Mouse (Mus musculus) G1E-ER4 (cell line): ENCODE measurements around the gene Agap2. TPM values are rescaled to one million over a fixed set of nuclear protein-coding genes. Genes with fewer than 3 reads are reported as not detected.

Experiments
- GATA1 ChIP-seq: IDR thresholded peaks from one replicate; pipeline ENCODE4 v1.8.0; 2012; ENCODE audit warnings: low read length, inconsistent platforms
- polyA plus RNA-seq: library from polyadenylated mRNA; stranded (reverse); fragments of >175 nt; gene quantifications from 2 replicates; pipeline ENCODE4 v1.2.3, GENCODE M21; 2012

Agap2 gene
- polyA plus RNA-seq, 1 experiment = 0.14 TPM

DNA sequence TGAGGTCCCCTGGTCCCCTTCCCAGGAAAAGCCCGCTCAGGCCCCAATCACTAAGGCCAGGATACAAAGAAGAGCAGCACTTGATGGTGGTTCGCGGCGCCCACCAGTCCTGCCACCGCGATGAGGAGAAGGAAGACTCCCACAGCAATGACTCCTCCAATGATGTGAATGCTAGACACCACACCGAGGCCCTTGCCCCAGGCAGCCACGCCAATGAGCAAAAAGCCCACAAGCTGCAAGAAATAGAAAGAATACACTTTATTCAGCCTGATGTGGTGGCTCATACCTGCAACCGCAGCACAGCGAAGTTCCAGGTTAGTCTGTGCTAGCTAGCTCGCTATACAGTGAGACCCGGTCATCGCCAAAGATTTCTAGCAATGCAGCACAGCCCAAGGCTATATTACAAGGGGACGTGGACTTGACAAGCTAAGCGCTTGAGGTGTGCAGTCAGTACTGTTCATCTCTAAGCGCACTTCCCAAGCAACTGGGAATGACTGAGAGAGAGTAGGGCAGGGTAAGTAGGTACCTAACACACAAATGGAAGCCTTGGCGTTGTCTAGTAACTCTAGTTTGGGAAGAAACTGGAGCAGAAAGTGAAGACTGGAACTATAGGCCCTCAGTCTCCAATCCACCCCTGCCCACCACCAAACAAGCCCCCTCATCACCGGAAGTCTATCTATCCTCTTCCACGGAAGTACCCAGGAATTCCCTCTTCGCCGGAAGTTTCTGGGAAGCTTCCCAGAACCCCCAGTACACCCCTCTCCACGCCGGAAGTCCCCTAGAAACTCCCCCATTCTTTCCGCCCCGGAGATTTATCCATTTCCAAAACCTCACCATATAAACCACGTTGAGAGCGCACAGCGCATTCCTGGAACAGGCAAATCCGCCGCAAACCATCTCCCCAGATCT is 5.5 kb upstream of the Agap2 start:
- TF ChIP-seq GATA1 = no peak

DNA sequence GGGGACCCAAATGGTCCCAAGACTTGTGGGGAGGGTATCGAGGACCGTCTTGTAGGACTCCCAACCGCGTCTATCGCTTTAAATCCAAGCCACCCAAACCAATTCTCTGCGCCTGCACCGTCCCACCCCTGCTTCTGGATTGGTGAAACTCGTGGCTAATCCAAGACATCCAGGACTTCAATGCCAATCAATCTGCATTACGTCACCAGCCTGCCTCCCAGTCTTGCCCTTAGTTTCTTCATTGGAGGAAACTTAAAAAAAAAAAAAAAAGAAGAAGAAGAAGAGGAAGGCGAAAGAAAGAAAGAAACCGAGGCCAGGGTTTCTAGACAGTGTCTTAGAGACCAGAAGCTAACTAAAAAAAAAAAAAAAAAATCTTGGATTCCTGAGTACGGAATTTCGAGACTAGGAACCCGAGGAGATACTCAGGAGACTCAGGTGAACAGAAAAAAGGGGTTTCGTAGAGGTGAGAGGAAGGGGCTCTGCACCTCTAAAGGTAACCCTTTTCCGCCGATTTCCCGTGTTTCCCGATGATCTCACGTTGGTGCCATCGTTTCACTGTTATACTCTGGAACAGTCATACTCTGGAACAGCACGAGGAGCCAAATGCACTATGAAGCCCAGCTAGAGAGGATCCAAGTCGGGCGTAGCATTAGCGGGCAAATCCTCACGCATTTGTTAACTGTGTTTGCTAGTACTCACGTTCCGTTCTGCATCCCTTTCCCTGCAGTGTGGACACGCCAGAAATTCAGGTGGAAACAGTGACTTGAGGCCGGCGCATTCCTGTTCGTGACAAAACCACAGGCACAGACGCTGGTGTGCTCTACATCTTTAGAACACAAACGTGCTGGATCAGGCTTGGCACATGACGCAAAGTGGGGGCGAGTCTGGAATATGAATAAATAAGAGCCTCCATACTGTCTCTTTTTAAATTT is 4.6 kb upstream of the Agap2 start, which contains the start of gene Tspan31:
TSS of gene Tspan31 (minus strand) at position 75 of the 932 bp plus-strand sequence.
- no peak for TF ChIP-seq GATA1

DNA sequence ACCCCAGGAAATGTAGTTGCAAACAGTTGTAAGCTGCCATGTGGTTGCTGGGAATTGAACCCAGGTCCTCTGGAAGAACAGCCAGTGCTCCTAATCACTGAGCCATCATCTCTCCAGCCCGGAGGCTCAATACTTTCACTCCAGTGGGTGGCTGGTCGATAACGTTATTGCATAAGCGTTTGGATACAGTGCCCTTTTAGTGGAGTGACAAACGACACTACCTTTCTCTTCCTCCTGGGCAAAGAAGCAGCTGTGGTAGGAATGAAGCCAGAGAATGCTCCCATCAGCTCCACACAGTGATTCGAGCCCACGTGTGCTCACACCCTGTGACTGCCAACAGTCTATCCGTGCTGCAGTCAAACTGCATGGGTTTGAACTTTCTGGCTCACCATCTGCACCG is 3.9 kb upstream of the Agap2 start:
- TF ChIP-seq GATA1 = no peak

DNA sequence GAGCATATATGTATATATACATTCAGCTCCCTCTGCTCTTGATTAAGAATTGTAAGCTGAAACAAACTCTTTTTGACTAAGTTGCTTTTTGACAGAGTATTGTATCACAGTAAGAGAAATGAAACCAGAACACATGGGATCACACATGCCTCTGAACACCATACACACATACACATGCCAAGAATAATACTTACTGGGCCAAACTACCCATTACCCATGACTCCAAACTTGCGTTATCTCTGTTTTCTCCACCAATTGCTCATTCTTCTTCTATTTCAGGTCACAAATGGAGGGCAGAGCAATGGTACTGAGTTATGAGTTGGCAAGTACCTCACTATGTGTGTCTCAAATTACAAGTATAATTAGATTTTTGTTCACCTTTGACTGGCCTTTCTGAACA is 1.1 kb upstream of the Agap2 start:
- no peak for TF ChIP-seq GATA1

DNA sequence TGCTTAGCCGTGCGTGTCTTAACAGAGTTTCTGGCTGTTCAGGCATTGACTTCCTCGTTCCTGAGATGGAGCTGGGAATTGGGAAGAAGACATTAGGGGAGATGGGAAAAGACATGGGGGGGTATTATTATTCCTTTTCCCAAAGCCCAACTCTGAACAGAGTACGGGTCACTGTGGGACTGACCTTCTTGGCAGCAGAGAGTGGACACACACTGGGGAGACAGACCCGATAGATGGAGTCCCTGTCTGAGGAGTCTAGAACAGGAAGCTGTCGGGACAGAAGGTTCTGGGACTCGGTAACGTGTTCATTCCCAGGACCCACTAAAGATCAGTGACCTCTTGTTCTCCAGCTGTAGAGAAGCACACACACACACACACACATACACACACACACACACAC is 567 bp downstream of the Agap2 start:
- TF ChIP-seq GATA1 = no peak

DNA sequence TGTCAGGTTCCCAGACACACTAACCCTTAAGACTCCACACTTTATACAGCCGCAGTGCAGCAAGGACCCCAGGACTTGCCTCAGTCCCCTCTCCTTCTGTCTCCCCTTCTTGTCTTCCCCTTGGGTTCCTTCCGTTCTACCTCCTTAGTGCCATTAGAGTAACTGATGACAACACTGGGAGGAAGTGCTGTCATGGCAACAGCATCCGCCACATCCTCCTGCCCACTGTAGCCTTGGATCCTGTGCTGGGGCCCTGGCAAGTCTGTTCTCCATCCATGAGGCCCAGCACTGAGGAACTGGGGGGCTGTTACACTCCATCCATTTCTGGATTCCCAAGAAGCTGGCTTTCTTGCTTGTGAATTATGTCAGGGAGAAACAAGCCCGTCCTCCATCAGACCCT is 998 bp downstream of the Agap2 start:
- TF ChIP-seq GATA1 = no peak

DNA sequence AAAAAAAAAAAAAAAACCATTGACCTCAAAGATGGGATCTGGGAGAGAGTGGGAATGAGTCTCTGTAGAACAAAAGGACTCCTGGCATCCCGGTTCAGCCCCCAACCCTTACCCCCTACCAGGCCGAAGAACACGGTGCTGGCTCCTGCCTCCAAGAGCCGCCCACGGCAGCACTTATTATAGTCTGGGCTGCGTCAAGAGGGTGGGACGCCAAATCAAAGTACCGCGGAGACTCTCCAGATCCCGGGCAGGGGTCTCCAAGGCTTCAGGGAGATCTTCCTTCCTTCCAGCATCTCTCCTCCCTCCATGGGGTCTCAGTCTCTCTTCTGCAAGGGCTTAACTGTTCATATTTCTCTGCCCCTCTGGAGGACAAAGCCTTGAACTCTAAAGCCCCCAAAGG is 2.4 kb downstream of the Agap2 start:
- no peak for TF ChIP-seq GATA1

DNA sequence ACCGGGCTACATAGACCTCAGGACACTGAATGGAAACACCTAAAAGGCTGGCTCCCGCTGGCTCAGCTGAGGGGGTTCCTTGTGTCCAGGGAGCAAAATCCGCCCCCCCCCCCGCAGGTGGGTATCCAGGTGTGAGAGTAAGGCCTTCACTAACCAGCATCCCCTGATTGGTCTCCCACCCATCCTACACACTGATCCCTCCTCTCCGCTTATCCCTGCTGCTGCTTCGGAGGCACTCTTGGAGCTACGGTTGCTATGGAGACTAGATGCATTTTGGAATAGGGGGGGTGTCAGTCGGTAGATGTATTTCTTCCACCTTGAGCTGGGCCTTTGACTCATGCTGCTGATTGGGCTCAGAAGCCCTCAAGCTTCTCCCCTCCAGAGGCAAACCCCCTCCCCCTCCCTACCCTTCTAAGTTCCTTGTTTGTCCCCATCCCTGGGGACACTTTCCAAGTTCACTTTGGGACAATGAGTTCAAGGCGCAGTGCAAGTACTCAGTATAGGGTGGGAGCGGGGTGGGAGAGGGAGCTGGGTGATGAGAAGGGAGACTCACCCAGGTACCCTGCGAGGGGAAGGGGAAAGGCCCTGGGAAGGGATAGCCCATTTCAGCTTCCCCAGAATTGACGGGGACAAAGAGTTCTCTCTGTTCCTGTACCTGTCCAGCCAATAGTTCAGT is 3.1 kb downstream of the Agap2 start:
- no peak for TF ChIP-seq GATA1

DNA sequence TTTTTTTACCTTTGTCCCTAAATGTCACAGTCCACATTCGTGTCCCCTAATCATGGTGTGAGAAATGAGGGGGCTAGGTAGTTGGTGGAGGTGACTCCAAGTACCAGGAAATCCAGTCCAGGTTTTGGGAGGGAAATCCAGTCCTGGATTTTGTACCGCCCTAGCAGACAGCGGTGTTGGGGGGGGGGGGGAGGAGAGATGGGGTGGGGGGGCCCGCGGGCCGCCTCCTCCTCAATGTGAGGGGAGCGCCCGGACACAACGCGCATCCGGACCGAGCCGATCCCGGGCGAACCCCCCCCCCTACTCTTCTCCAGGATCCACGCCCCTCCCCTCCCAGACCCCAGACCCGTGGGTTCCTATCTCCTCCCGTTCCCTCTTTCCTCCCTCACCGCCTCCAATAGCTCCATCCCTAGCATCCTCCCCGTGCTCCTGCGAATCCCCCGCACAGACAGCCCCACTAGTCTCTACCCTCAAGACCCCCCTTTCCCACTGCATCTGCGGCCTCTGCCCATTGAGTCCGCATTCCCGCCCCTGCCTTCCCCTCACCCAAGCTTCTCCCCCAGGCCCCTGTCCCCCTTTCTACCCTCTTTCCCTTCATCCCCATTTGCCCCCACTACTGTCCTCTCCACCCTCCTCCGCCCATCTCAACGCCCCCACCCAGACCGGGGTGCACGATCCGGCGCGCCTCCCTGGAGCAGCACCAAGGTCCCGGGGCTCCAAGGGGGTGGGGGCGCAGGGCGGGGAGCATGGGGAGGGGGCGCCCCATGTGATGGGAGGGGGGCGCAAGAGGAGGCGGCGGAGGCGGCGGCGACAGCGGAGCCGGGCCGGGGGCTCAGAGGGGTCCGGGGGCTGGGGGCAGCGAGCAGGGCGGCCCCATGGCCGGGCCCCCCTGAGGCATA is 3.8 kb downstream of the Agap2 start:
- no peak for TF ChIP-seq GATA1

DNA sequence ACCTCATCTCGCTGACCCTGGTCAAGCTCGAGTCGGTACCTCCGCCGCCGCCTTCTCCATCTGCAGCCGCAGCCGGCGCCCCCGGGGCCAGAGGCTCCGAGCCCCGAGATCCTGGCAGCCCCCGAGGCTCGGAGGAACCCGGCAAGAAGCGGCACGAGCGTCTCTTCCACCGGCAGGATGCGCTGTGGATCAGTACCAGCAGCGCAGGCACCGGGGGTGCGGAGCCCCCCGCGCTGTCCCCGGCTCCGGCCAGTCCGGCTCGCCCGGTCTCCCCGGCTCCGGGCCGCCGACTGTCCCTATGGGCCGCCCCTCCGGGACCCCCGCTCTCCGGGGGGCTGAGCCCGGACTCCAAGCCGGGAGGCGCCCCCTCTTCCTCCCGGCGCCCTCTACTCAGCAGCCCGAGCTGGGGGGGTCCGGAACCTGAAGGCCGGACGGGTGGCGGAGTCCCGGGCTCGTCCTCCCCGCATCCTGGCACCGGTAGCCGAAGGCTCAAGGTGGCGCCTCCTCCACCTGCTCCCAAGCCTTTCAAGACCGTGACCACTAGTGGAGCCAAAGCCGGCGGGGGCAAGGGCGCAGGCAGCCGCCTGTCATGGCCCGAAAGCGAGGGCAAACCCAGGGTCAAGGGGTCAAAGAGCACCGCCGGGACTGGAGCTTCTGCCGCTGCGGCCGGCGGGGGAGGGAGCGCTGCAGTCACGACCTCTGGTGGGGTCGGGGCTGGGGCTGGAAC is 4.7 kb downstream of the Agap2 start:
- no peak for TF ChIP-seq GATA1

DNA sequence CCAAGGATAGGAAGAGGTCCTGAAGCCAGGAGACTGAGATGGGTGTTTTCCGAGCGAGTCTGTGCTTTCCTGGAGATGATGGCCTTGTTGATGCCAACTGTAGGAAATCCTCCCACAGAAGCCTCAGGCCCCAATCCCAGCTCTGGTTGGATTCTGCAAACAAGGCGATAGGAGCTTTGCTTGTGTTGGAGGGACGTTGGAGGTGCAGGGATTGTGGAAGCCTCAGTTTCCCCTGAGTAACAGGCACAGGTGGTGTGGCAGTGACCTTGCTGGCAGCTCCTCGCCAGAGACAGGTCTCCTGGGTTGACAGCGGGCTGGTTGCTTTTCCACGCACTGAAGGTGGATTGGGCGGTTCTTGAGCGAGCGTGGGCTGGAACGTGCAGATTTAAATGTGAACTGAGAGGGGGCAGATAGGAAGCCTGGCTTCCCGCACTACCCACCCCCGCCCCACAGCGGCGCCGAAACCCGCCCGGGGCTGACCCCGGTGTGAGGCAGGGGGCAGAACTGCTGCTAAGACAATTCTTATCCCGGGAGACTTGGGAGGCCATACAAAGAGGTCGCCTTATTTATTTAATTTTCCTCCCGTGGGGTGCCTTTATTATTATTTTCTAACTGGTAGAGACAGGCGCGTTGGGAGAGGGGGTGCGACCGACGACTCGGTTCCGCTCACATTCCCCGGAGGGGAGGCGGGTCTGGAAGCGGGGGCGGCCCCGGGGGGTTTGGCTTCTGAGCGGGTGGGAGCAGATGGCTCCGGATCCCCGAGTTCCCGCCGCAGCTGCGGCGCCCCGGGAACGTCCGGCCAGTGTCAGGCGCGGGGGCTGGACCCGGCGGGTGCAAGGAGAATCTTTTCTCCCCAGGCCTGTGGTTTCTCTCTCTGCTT is 6.1 kb downstream of the Agap2 start:
- TF ChIP-seq GATA1 = no peak

DNA sequence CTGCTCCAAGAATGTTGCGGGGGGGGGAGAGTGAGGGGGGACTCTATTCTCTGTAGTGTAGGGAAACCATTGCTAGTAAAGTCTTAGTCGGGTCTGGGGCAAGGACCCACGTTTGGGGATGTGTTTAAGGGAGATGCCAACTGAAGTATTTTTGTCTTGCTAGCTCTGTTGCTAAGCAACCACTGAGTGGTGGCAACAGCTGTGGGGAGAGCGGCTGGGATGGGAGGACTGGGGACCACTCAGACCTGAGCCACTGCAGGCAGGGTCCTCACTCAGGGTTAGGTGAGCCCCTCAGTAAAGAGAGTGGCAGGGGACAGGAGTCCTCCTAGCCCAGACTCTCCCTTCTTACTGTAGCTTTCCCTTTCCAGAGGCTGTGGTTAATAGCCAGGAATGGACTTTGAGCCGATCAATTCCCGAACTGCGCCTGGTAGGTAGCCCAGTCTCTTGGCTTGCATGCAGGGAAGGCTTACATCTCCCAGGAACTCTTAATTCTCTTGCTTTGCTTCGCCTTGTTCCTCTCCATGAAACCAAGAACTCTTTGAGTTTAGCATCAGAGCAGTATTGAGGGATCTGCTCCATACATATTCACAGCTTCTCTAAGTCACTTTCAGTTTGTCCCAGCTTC is 7.0 kb downstream of the Agap2 start:
- TF ChIP-seq GATA1 = no peak
